Mouse (Mus musculus) monocyte, adult 59 days (primary cell): Measurements from ENCODE around the gene Olfr362. TPM values are rescaled to one million over a fixed set of nuclear protein-coding genes. Genes with fewer than 3 reads are reported as not detected.

Source experiments
- total RNA-seq, 2 experiments: library from RNA; stranded (reverse); gene quantifications; one replicate each; pipeline ENCODE4 v1.2.4; 2023

Gene Olfr362
- not detected for total RNA-seq

DNA sequence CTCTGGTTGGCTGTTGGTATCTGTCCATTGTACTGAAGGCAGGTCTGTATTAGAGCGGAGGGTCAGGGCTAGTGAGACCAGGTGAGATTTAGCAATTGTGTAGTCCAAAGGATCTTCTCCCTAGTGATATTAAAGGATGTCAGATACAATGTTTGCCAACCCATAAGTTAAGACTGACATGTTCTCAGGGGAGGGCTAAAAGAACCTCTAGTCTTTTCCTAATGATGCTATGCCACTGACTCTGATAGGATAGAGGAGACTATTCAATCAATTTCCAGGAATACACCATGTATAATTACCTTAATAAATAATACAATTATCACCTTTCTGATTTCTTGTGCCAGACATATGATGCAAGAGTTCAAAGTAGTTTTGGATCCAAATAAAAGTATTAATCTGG, at the start of gene Olfr362:
Olfr362 (minus strand) TSS at position 101 of the 400 bp plus-strand sequence.

DNA sequence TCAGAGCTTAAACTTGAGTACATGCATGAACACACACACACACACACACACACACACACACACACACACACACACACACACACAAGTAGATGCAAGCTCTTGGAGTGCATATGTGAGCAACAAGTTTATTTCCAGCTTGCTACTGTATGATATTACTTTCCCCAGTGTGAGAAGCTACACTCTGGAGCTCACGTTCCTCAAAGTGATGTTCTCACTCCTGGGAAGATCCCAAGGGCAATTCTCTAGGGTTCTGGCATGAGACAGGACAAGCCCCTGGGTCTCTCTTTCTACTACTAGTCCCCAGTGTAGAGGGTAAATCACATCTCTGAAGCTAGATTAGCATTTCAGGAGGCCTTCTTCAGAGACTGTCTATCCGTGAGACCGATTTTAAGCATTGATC, 21.3 kb upstream of the Olfr362 start, which contains the start of gene Olfr364-ps1:
Olfr364-ps1 (plus strand) TSS at position 301 of the 400 bp plus-strand sequence.

GRCm38 (mm10) chr2:37089190-37089589, 28.5 kb downstream of the Olfr362 start, which contains the start of gene Olfr361:
Gene Olfr361, minus strand, starts transcription at chr2:37089290.

DNA sequence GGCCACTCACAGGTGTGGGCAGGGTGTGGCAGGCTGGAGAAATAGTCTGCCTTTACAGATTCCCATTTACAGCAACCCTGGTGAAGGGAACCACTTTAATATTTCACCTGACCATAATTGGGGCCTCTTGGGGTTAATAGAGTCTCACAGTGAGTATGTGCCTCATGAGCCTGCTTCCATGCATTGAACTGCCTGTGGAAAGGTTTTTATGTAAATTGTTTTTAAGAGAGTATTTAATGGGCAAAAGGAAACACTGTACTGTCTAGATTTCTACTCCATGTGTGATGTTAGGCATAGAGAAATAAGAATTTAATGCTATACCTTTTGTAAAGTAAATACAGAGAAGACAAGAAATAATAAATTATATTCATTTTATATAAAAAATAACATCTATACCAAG, 52.3 kb downstream of the Olfr362 start, which contains the start of gene Olfr360:
Olfr360 (plus strand) TSS at position 301 of the 400 bp plus-strand sequence.

Other genes starting within 250 kb of the Olfr362 start
- not detected for gene Olfr352, start 249.4 kb downstream of the Olfr362 start, total RNA-seq
- not detected for gene Olfr353, start 225.0 kb downstream of the Olfr362 start, total RNA-seq
- gene Olfr354, start 212.2 kb downstream of the Olfr362 start, total RNA-seq, result not detected
- not detected for gene Olfr355, start 189.0 kb downstream of the Olfr362 start, total RNA-seq
- gene Olfr356, start 180.8 kb downstream of the Olfr362 start, total RNA-seq, result not detected
- not detected for gene Olfr357, start 124.1 kb downstream of the Olfr362 start, total RNA-seq
- not detected for gene Olfr358, start 108.6 kb downstream of the Olfr362 start, total RNA-seq
- gene Olfr360, start 52.2 kb downstream of the Olfr362 start, total RNA-seq, result not detected
- not detected for gene Olfr361, start 28.6 kb downstream of the Olfr362 start, total RNA-seq
- not detected for gene Olfr364-ps1, start 21.4 kb upstream of the Olfr362 start, total RNA-seq
- not detected for gene Olfr365, start 70.3 kb upstream of the Olfr362 start, total RNA-seq
- gene Olfr366, start 93.7 kb upstream of the Olfr362 start, total RNA-seq, result not detected
- gene Olfr368, start 208.6 kb upstream of the Olfr362 start, total RNA-seq, result not detected
- gene Pdcl, start 241.4 kb upstream of the Olfr362 start, total RNA-seq, result 10 to 100 TPM; 25.9 to 33.3 TPM